Mouse (Mus musculus): Measurements from ENCODE around the gene Tbc1d30.

Tbc1d30 gene

GRCm38 (mm10) chr10:121310511-121311221, 40.4 kb downstream of the Tbc1d30 start:
- peak; percentile 62 for DNase-seq

GRCm38 (mm10) chr10:121309801-121310510, 41.1 kb downstream of the Tbc1d30 start:
- DNase-seq, result no peak

GRCm38 (mm10) chr10:121309123-121309655, 41.9 kb downstream of the Tbc1d30 start:
- DNase-seq, result no peak

- peak; percentile 47 for DNase-seq
Observed at GRCm38 (mm10) chr10:121305441-121305840, 45.6 kb downstream of the Tbc1d30 start.

GRCm38 (mm10) chr10:121303559-121303958, 47.5 kb downstream of the Tbc1d30 start:
- no peak for DNase-seq

GRCm38 (mm10) chr10:121301868-121302267, 49.2 kb downstream of the Tbc1d30 start:
- DNase-seq, result peak; percentile 25

GRCm38 (mm10) chr10:121300659-121301058, 50.4 kb downstream of the Tbc1d30 start:
- no peak for DNase-seq

GRCm38 (mm10) chr10:121297054-121297701, 53.9 kb downstream of the Tbc1d30 start:
- peak; percentile 47 for DNase-seq

GRCm38 (mm10) chr10:121294471-121294870, 56.6 kb downstream of the Tbc1d30 start:
- DNase-seq, result no peak

- DNase-seq, result no peak
Observed at GRCm38 (mm10) chr10:121293829-121294228, 57.2 kb downstream of the Tbc1d30 start.

- no peak for DNase-seq
Observed at GRCm38 (mm10) chr10:121291272-121291917, 59.7 kb downstream of the Tbc1d30 start.

- DNase-seq, result no peak
Observed at GRCm38 (mm10) chr10:121290682-121291078, 60.4 kb downstream of the Tbc1d30 start.

- DNase-seq, result peak; percentile 21
Observed at GRCm38 (mm10) chr10:121289970-121290681, 61.0 kb downstream of the Tbc1d30 start.

GRCm38 (mm10) chr10:121282926-121283325, 68.2 kb downstream of the Tbc1d30 start:
- peak; percentile 24 for DNase-seq

- DNase-seq, result peak; percentile 57
Observed at GRCm38 (mm10) chr10:121282436-121282835, 68.6 kb downstream of the Tbc1d30 start.

- no peak for DNase-seq
Observed at GRCm38 (mm10) chr10:121280943-121281342, 70.1 kb downstream of the Tbc1d30 start.

GRCm38 (mm10) chr10:121277022-121277471, 74.0 kb downstream of the Tbc1d30 start:
- no peak for DNase-seq

- DNase-seq, result no peak
Observed at GRCm38 (mm10) chr10:121274964-121275363, 76.1 kb downstream of the Tbc1d30 start.

GRCm38 (mm10) chr10:121271002-121271401, 80.1 kb downstream of the Tbc1d30 start:
- DNase-seq, result no peak

- DNase-seq, result no peak
Observed at GRCm38 (mm10) chr10:121268771-121269170, 82.3 kb downstream of the Tbc1d30 start.

- no peak for DNase-seq
Observed at GRCm38 (mm10) chr10:121264204-121264575, 86.9 kb downstream of the Tbc1d30 start.

- DNase-seq, result peak; percentile 51
Observed at GRCm38 (mm10) chr10:121263520-121264203, 87.4 kb downstream of the Tbc1d30 start.

Data from thymus, postnatal 14 days (tissue).